Mouse (Mus musculus) olfactory bulb, adult 2 months (tissue): Measurements from ENCODE around the gene Cald1.

Experiments
- CTCF ChIP-seq: fragments of 200-500 bp; IDR thresholded peaks from 2 replicates; pipeline ENCODE4 v1.5.1; 2012; ENCODE audit warnings: low read depth, mild to moderate bottlenecking, low read length, moderate library complexity; ENCODE audit not compliant: insufficient read depth
- POLR2A ChIP-seq: fragments of 200-500 bp; IDR thresholded peaks from 2 replicates; pipeline ENCODE4 v1.6.1; 2012; ENCODE audit warnings: mild to moderate bottlenecking, low read depth, low read length, moderate library complexity; ENCODE audit not compliant: insufficient read depth

GRCm38 (mm10) chr6:34714612-34715011, 116.3 kb downstream of the Cald1 start:
- TF ChIP-seq POLR2A (no peak), CTCF (no peak)
